Mouse (Mus musculus): ENCODE measurements around the gene Dedd2. TPM values are rescaled to one million over a fixed set of nuclear protein-coding genes. Genes with fewer than 3 reads are reported as not detected.

Dedd2 gene
- total RNA-seq, 2 experiments from 2014 or later, result 14.8 to 16.9 TPM

GRCm38 (mm10) chr7:25218705-25219415, 1.6 kb downstream of the Dedd2 start:
- peak; percentile 59 for DNase-seq

GRCm38 (mm10) chr7:25217653-25218395, 2.6 kb downstream of the Dedd2 start:
- DNase-seq, result no peak

GRCm38 (mm10) chr7:25214172-25214571, 6.2 kb downstream of the Dedd2 start:
- no peak for DNase-seq

GRCm38 (mm10) chr7:25213099-25213498, 7.3 kb downstream of the Dedd2 start:
- no peak for DNase-seq

- DNase-seq, result no peak
These were observed 9.9 kb downstream of the Dedd2 start for GRCm38 (mm10) chr7:25210482-25210881.

GRCm38 (mm10) chr7:25209161-25209622, 11.2 kb downstream of the Dedd2 start:
- DNase-seq, result no peak

- DNase-seq, result peak; percentile 56
These were observed 14.2 kb downstream of the Dedd2 start for GRCm38 (mm10) chr7:25206094-25206830.

- no peak for DNase-seq
These were observed 14.9 kb downstream of the Dedd2 start for GRCm38 (mm10) chr7:25205355-25206093.

- no peak for DNase-seq
These were observed 16.8 kb downstream of the Dedd2 start for GRCm38 (mm10) chr7:25203624-25204023.

- DNase-seq, result no peak
These were observed 22.9 kb downstream of the Dedd2 start for GRCm38 (mm10) chr7:25197384-25198018.

GRCm38 (mm10) chr7:25196107-25196506, 24.3 kb downstream of the Dedd2 start:
- DNase-seq, result no peak

GRCm38 (mm10) chr7:25195148-25195547, 25.3 kb downstream of the Dedd2 start:
- no peak for DNase-seq

- DNase-seq, result no peak
These were observed 28.3 kb downstream of the Dedd2 start for GRCm38 (mm10) chr7:25192110-25192509.

- no peak for DNase-seq
These were observed 29.6 kb downstream of the Dedd2 start for GRCm38 (mm10) chr7:25190806-25191205.

GRCm38 (mm10) chr7:25187662-25188650, 32.5 kb downstream of the Dedd2 start:
- DNase-seq, result peak; percentile 91

- DNase-seq, result no peak
These were observed 36.3 kb downstream of the Dedd2 start for GRCm38 (mm10) chr7:25184091-25184490.

GRCm38 (mm10) chr7:25181814-25182213, 38.6 kb downstream of the Dedd2 start:
- no peak for DNase-seq

- peak; percentile 44 for DNase-seq
These were observed 39.1 kb downstream of the Dedd2 start for GRCm38 (mm10) chr7:25181331-25181790.

GRCm38 (mm10) chr7:25180512-25180911, 39.9 kb downstream of the Dedd2 start:
- no peak for DNase-seq

GRCm38 (mm10) chr7:25179606-25180161, 40.7 kb downstream of the Dedd2 start, which contains the start of gene Pou2f2:
Gene Pou2f2, minus strand, starts transcription at chr7:25179726.
- peak; percentile 80 for DNase-seq

Measured in adrenal gland, postnatal 10 days (tissue).